ENCODE assay signal across 11 mouse cellular contexts in the genomic region with DNA sequence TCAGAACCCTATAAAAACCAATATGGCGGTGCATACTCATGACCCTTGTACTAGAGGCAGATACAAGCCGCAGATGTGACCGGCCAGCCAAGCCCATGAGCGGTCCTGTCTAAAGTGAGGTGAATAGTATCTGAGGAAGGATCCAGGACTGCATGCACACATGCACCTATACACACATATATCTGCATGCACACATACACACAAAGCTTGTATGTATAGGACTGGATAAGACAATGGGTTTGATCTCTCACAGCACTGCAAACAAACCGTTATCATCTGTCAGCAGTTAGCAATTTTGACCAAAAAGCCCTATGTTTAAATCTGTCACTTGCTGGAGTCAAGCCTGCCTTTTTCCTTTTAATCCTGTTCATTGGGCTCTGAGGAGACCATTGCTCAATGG. TPM values are rescaled to one million over a fixed set of nuclear protein-coding genes. Genes with fewer than 3 reads are reported as not detected.
DNase-seq lines count a peak whose midpoint lies in the region; ATAC-seq and TF ChIP-seq lines count a peak whose summit lies in the region.
"Had no signal": no experiment of that assay in that cellular context is flagged by ENCODE, and none has a peak within 500 bp of the region (broad histone marks: within the 10 kb centered on the region; RNA-seq: fewer than 3 reads in every experiment).

No protein-coding gene starts in this region.

- no peak for DNase-seq in heart, embryonic 10.5 days (ENCODE audit: low spot score)
- DNase-seq in heart, adult 18-20 months, result no peak
- DNase-seq in liver, embryonic 11.5 days (ENCODE audit: low spot score), result no peak
- no peak for DNase-seq in liver
- no peak for DNase-seq in ovary, postnatal 36 days (ENCODE audit: low spot score)
- DNase-seq: B cell, adult 2 months; forebrain, postnatal 0 days had no signal

- H3K9ac ChIP-seq in liver, embryonic 11.5 days (ENCODE audit: low read depth, low read length), result no peak overlapping the region
- H3K9ac ChIP-seq in limb, embryonic 13.5 days, result peak overlapping the region; percentile 35; the same call in 1 of the 2 replicates
- H3K9ac ChIP-seq in forebrain, embryonic 12.5 days, result no peak overlapping the region
- H3K9ac ChIP-seq: forebrain, postnatal 0 days had no signal

- H3K4me3 ChIP-seq in heart, embryonic 10.5 days, result no peak overlapping the region
- no peak overlapping the region for H3K4me3 ChIP-seq in liver, embryonic 11.5 days (ENCODE audit: low read depth, low read length)
- H3K4me3 ChIP-seq in limb, embryonic 13.5 days, result no peak overlapping the region
- no peak overlapping the region for H3K4me3 ChIP-seq in myocyte
- no peak overlapping the region for H3K4me3 ChIP-seq in forebrain, embryonic 12.5 days (replicated peaks)

- H3K27me3 ChIP-seq in heart, embryonic 10.5 days (ENCODE audit: insufficient read depth, poor library complexity, severe bottlenecking), result no peaks in the 10 kb centered on the region
- no peaks in the 10 kb centered on the region for H3K27me3 ChIP-seq in liver, embryonic 11.5 days (replicated peaks; ENCODE audit: control insufficient read depth, insufficient read depth, low read length)
- H3K27me3 ChIP-seq in limb, embryonic 13.5 days, result no peaks in the 10 kb centered on the region
- no peaks in the 10 kb centered on the region for H3K27me3 ChIP-seq in myocyte (ENCODE audit: control insufficient read depth, insufficient read depth, insufficient read length)
- H3K27me3 ChIP-seq in forebrain, embryonic 12.5 days, result no peaks in the 10 kb centered on the region

- H3ac ChIP-seq in myocyte (ENCODE audit: control insufficient read depth, insufficient read length), result no peak overlapping the region

- peaks cover 44% of the 10 kb centered on the region for H3K36me3 ChIP-seq in heart, embryonic 10.5 days
- peaks cover 24% of the 10 kb centered on the region for H3K36me3 ChIP-seq in liver, embryonic 11.5 days (ENCODE audit: control insufficient read depth, insufficient read depth, low read length)
- H3K36me3 ChIP-seq in limb, embryonic 13.5 days, result peaks cover 45% of the 10 kb centered on the region
- peaks cover 16% of the 10 kb centered on the region for H3K36me3 ChIP-seq in myocyte (ENCODE audit: control insufficient read depth, insufficient read depth)
- peaks cover 37% of the 10 kb centered on the region for H3K36me3 ChIP-seq in forebrain, embryonic 12.5 days (replicated peaks)

- H3K4me1 ChIP-seq in heart, embryonic 10.5 days, result peaks cover 52% of the 10 kb centered on the region
- peaks cover 74% of the 10 kb centered on the region for H3K4me1 ChIP-seq in liver, embryonic 11.5 days (replicated peaks; ENCODE audit: control insufficient read depth, insufficient read depth, low read length)
- peaks cover 26% of the 10 kb centered on the region for H3K4me1 ChIP-seq in limb, embryonic 13.5 days
- peaks cover 5% of the 10 kb centered on the region for H3K4me1 ChIP-seq in forebrain, embryonic 12.5 days

- H3K27ac ChIP-seq in heart, embryonic 10.5 days, result peak overlapping the region; percentile 62; the same call in 1 of the 2 replicates
- peak overlapping the region; percentile 91 for H3K27ac ChIP-seq in liver, embryonic 11.5 days (ENCODE audit: low read depth, low read length)
- H3K27ac ChIP-seq in limb, embryonic 13.5 days, result peak overlapping the region; percentile 67
- no peak overlapping the region for H3K27ac ChIP-seq in forebrain, embryonic 12.5 days

- WGBS in heart, embryonic 10.5 days, result 93% methylated on average over 5 of the region's 5 CpGs
- 75% methylated on average over 5 of the region's 5 CpGs for WGBS in liver, embryonic 11.5 days
- WGBS in limb, embryonic 13.5 days, result 94% methylated on average over 5 of the region's 5 CpGs
- WGBS in forebrain, embryonic 12.5 days, result 92% methylated on average over 5 of the region's 5 CpGs

- no peak for ATAC-seq in liver, embryonic 11.5 days (replicated peaks; ENCODE audit: low FRiP score)
- ATAC-seq in limb, embryonic 13.5 days (ENCODE audit: low FRiP score, low read depth), result no peak
- ATAC-seq in forebrain, embryonic 12.5 days (ENCODE audit: low FRiP score), result no peak
- ATAC-seq: forebrain, postnatal 0 days; inflammation-experienced regulatory T-cells, adult 6 months had no signal

- H3K79me2 ChIP-seq in myocyte (ENCODE audit: control insufficient read depth, insufficient read depth), result no peaks in the 10 kb centered on the region

- H3K9me3 ChIP-seq in heart, embryonic 10.5 days, result no peaks in the 10 kb centered on the region
- no peaks in the 10 kb centered on the region for H3K9me3 ChIP-seq in liver, embryonic 11.5 days (ENCODE audit: control insufficient read depth, low read length)
- no peaks in the 10 kb centered on the region for H3K9me3 ChIP-seq in limb, embryonic 13.5 days
- H3K9me3 ChIP-seq in forebrain, embryonic 12.5 days, result no peaks in the 10 kb centered on the region

- TF ChIP-seq POLR2A in myocyte (IDR thresholded peaks at IDR 0.05; ENCODE audit: insufficient read length, low read depth), result no peak

- H3K4me2 ChIP-seq in liver, embryonic 11.5 days, result no peak overlapping the region
- no peak overlapping the region for H3K4me2 ChIP-seq in limb, embryonic 13.5 days (replicated peaks)
- peak overlapping the region; percentile 7 for H3K4me2 ChIP-seq in myocyte (ENCODE audit: low read depth)
- H3K4me2 ChIP-seq in forebrain, embryonic 12.5 days, result no peak overlapping the region

TF ChIP-seq in myocyte, 11 proteins besides CTCF, POLR2A, EP300 and RAD21:
- TF ChIP-seq POLR2AphosphoS2 (IDR thresholded peaks at IDR 0.05; ENCODE audit: insufficient read length, low read depth), result peak; percentile 76
- no peak for TF ChIP-seq E2F4 (IDR thresholded peaks at IDR 0.05; ENCODE audit: insufficient read depth)
- TF ChIP-seq MYOD1 (IDR thresholded peaks at IDR 0.05; ENCODE audit: control insufficient read depth in 1 of 3, insufficient read length in 2 of 3, low read depth in 2 of 3), result no peak
TF ChIP-seq in myocyte: peak in this region for 1.

RNA-seq across cellular contexts. Expression of gene Cdc42bpg, which starts 4.1 kb away (rescaled TPM):
- polyA plus RNA-seq in heart, embryonic 10.5 days (2016; fragmentation: Nextera tagmentation; extraction: Ambion mirVana), result 0.33 and 0.38 TPM in 2 replicates
- 10 to 100 TPM; 13.8 TPM for total RNA-seq in heart, adult 18-20 months (2021)
- polyA plus RNA-seq in liver, embryonic 11.5 days (2014; fragmentation: Nextera tagmentation; extraction: Ambion mirVana), result 0.26 and 1.2 TPM in 2 replicates
- 0.52 and 0.70 TPM in 2 replicates for polyA plus RNA-seq in limb, embryonic 13.5 days (2015; fragmentation: Nextera tagmentation; extraction: Ambion mirVana)
- 10.0 TPM for polyA plus RNA-seq in myocyte (2012; fragmentation: generic; extraction: Trizol)
- polyA plus RNA-seq in forebrain, embryonic 12.5 days (2016; fragmentation: Nextera tagmentation; extraction: Ambion mirVana), result 0.36 and 0.38 TPM in 2 replicates

RNA-seq across cellular contexts. Expression of gene Ehd1, which starts 25.6 kb away (rescaled TPM):
- 89.6 and 101 TPM in 2 replicates for polyA plus RNA-seq in heart, embryonic 10.5 days (2016; fragmentation: Nextera tagmentation; extraction: Ambion mirVana)
- 100 to 1,000 TPM; 101 to 107 TPM for total RNA-seq in heart, adult 18-20 months (2021)
- 96.5 and 105 TPM in 2 replicates for polyA plus RNA-seq in liver, embryonic 11.5 days (2014; fragmentation: Nextera tagmentation; extraction: Ambion mirVana)
- polyA plus RNA-seq in limb, embryonic 13.5 days (2015; fragmentation: Nextera tagmentation; extraction: Ambion mirVana), result 73.1 and 82.9 TPM in 2 replicates
- polyA plus RNA-seq in myocyte (2012; fragmentation: generic; extraction: Trizol), result 433 TPM
- 86.6 and 89.0 TPM in 2 replicates for polyA plus RNA-seq in forebrain, embryonic 12.5 days (2016; fragmentation: Nextera tagmentation; extraction: Ambion mirVana)

RNA-seq across cellular contexts. Expression of gene Men1, which starts 32.7 kb away (rescaled TPM):
- 67.2 and 80.8 TPM in 2 replicates for polyA plus RNA-seq in heart, embryonic 10.5 days (2016; fragmentation: Nextera tagmentation; extraction: Ambion mirVana)
- 10 to 100 TPM; 13.3 to 14.0 TPM for total RNA-seq in heart, adult 18-20 months (2021)
- polyA plus RNA-seq in liver, embryonic 11.5 days (2014; fragmentation: Nextera tagmentation; extraction: Ambion mirVana), result 53.8 and 59.7 TPM in 2 replicates
- 88.7 and 97.6 TPM in 2 replicates for polyA plus RNA-seq in limb, embryonic 13.5 days (2015; fragmentation: Nextera tagmentation; extraction: Ambion mirVana)
- 37.2 TPM for polyA plus RNA-seq in myocyte (2012; fragmentation: generic; extraction: Trizol)
- polyA plus RNA-seq in forebrain, embryonic 12.5 days (2016; fragmentation: Nextera tagmentation; extraction: Ambion mirVana), result 97.1 and 107 TPM in 2 replicates

RNA-seq across cellular contexts. Expression of gene Map4k2, which starts 38.8 kb away (rescaled TPM):
- 12.5 and 15.0 TPM in 2 replicates for polyA plus RNA-seq in heart, embryonic 10.5 days (2016; fragmentation: Nextera tagmentation; extraction: Ambion mirVana)
- total RNA-seq in heart, adult 18-20 months (2021), result 10 to 100 TPM; 30.7 to 43.0 TPM
- 12.9 and 14.2 TPM in 2 replicates for polyA plus RNA-seq in liver, embryonic 11.5 days (2014; fragmentation: Nextera tagmentation; extraction: Ambion mirVana)
- 11.8 and 15.5 TPM in 2 replicates for polyA plus RNA-seq in limb, embryonic 13.5 days (2015; fragmentation: Nextera tagmentation; extraction: Ambion mirVana)
- polyA plus RNA-seq in myocyte (2012; fragmentation: generic; extraction: Trizol), result 10.0 TPM
- polyA plus RNA-seq in forebrain, embryonic 12.5 days (2016; fragmentation: Nextera tagmentation; extraction: Ambion mirVana), result 14.4 and 15.1 TPM in 2 replicates
